Mouse (Mus musculus) erythroid progenitor cell, adult 5-6 weeks (primary cell): ENCODE data around the gene Galnt12. TPM values are rescaled to one million over a fixed set of nuclear protein-coding genes. Genes with fewer than 3 reads are reported as not detected.

Experiments
- ATAC-seq: replicated peaks from 2 replicates; pipeline ENCODE4 v1.8.0; 2016; ENCODE audit warnings: moderate number of reproducible peaks, mild to moderate bottlenecking, moderate TSS enrichment, inconsistent platforms; ENCODE audit not compliant: poor library complexity, low FRiP score, severe bottlenecking
- total RNA-seq, 2 experiments: library from RNA; stranded (forward) in 1 of 2; stranded (reverse) in 1 of 2; fragments of 150-400 nt in 1 of 2; fragments of 186-747, 209-891 nt in 1 of 2; gene quantifications; 2 replicates each; pipeline versions ENCODE4 v1.2.3 to v1.2.4; 2015 to 2017; ENCODE audit warnings: low replicate concordance in 2 of 2

The Galnt12 gene
- total RNA-seq, 2 experiments from 2014 or later: not detected

DNA sequence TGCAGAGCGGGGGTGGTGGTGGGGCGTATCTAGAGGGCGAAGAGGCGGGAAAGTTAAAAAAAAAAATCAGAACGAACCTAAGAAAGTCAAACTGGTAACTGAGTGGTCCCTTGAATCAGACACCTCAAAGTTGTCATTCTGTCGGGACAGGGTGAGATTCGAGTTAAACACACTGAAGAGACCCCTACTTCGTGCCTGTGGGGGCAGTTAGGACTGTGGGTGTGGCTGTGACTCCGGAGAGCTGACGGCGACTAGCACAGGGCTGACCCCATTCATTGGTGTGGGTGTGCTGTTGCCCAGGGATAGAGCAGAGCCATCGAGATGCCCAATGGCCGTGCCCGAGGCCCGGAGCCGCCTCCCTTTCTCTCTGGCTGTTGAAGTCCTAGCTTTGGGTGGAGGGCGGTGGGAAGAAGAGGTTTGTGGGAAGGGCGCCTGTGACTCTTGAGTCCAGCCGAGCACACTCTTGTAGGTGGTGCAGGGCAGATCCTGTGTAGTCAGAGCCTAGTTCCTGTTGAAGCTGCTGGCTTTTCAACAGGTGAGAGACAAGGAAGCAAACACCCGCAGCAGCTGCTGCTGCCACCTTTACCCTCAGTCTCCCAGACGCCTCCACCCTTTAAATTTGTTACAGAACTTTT lies 795 bp downstream of the Galnt12 start:
- ATAC-seq: no peak

DNA sequence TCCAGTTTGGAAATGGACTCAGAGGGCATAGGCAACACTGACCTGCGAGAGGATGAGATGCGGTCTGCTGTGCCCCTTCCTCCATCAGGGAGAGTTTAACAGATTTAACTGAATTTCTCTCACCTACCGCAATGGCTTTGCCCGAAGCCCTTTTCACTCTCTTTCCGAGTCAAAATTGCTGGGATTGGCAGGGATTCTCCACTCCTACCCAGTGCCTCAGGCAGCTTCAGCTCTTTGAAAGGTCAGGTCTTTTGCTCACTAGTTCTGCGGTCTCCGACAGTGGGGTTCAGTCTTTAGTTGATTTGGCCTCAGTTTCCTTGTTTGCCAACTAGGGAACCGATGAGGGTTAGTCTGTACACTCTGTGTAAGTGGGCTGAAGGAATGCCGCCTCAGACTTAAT lies 1.5 kb downstream of the Galnt12 start:
- ATAC-seq: no peak

DNA sequence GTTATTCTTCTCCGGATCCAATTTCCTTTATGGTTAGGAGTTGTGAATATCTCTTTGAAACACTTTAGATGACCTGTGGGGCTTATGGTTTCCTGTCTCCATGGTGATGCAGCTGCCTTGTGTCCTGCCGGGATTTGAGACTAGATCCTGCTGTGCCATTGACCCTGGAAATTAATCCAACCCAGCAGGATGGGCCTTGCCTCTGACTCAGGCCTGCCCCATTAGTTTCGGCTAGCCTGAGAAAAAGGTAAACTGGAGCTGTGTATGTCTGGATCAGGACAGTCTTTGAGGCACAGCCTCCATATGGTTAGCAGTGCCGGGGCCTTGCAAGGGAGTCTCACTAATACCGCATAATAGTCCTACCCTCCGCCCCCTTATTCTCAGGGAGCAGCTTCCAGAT lies 1.9 kb downstream of the Galnt12 start:
- ATAC-seq: no peak

DNA sequence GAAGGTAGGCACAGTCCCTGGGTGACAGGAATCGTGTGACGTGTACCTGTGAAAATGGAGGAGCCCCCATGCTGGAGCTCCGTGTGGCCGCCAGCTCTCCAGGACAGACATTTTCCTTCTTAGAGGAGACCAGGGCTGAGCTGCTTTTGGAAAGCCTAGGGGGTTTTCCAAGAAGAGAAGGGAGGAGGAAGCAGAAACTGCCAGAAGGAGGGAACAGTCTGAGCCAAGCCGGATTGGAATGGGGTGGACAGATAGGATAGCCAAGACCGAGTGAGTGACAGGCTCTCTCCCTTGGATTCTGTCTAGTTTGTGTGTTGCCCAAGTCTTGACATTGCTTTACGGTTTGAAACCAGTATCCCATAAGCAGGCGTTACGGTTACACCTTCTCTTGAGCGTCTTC lies 11.9 kb downstream of the Galnt12 start:
- ATAC-seq: no peak

DNA sequence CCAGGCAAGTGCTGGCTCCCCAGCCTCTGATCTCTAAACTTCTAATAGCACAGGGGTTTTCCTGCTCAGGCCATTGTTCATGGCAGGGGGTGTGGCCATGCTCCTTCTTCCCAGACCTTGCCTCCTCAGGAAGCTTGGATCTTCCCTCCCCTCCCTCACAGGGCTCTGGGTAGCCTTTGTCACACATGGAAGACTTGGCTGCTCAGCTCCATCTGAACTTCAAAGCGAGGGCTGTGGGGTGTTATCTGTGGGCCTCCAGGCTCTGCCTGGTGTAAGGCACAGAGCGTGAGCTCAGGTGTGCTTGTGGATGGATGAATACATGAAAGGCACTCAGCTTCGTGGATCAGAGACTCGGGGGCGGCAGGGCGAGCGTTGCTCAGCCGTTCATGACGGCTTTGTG lies 20.2 kb downstream of the Galnt12 start:
- ATAC-seq: no peak

DNA sequence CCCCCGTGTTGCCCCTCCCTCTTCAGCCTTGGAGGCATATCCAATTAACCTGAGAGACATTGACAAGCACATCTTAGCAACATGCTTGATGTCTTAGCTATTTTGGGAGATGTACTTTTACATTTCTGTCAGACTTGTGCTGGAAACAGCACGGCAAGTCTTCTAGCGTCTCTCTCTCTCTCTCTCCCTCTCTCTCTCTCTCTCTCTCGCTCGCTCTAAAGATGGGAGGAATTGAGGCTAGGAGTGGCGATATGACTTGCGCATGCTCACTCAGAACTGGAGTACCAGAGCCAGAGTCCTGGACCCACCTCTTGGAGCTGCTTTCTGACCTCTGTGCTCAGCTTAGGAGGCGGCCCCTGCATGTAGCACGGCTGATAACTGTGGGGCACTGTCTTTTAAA lies 20.9 kb downstream of the Galnt12 start:
- ATAC-seq: no peak

DNA sequence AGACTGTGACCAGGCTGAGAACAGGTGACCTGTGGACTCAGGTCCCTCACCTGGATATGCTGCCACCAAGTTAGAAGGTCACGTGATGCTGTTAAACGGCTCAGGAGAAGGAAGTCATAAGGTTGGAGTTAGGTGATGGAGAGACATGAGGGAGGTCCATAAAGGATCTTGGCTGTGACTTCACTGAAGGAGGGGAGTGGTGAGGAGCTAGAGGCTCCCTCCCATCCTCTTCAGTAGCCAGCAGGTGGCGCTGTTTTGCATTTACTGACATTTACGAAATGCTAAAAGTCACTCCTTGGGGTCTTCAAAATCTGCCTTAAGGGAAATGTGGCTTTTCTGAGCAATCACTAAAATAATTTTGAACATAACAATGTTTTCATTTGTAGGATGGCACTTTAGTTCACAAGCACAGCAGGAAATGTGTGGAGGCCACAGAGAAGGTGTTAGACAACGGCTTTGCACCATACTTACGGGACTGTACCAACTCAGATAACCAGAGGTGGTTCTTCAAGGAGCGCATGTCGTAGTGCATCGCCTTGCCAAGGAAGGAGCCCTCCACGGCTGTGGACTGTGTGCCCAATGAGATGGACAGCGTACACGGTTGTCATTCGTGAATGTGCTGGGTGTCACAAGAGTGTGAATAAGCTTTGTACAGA lies 30.5 kb downstream of the Galnt12 start:
- no peak for ATAC-seq

DNA sequence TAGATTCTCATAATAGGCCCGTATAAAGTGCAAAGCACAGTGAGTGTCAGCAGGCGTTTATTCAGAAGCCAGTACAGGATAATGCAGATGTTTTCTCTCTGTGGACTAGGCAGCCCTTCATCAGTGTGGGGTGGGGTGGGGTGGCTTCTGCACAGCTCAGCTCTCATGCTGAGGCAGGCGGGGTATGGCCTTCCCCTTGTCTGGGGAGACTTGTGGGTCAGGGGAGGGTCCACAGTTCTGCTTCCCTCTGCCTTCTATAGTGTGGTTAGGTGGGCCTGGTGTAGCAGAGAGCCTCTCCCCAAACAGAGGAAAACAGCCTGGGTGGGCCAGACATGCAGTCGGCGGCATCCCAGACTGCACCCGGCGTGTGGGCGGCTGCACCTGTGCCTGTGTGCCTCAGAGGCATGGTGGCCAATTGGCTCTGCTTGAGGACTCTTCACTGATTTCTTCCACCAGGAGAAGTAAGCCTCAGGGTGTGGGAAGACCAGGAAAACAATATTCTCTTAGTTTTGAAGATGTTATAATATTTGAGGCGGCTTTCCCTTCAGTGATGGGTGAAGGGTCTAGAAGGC lies 32.5 kb downstream of the Galnt12 start:
- no peak for ATAC-seq

DNA sequence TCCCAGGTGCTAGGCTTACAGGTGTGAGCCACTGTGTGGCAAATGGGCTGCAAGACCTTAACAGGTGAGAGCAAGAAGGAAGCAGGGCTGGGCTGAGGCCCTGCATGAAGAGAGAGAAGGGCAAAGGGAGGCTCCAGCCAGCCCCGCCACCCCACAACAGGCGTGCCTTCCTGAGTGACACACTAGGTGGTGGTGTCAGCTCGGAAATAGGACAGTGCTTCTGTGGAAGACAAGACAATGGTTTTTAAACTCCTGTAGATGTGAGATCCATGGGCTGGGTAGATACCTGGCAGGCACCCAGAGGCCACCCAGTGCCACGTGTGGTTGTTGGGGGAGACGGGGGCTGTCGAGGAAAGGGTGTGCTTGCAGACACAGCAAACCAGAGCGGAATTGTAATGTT lies 36.8 kb downstream of the Galnt12 start:
- no peak for ATAC-seq

DNA sequence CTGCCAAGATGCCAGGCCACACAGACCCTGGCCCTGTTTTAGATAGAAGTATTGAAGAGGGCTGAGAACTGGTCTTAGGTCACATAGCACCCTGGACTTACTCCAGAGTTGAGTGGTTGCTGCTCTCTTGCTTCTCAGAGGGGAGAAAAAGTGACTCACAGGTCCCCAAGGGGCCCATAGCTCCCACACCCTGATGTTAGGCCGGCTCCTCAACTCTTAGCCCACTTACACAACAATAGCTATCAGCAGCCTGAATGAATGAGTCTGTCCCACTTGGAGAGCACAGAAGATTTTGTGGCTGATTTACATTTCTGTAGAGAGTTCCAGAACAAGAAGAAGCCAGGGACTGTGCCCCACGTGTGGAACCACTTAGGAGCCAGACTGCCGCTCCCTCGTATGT lies 37.9 kb downstream of the Galnt12 start:
- no peak for ATAC-seq

DNA sequence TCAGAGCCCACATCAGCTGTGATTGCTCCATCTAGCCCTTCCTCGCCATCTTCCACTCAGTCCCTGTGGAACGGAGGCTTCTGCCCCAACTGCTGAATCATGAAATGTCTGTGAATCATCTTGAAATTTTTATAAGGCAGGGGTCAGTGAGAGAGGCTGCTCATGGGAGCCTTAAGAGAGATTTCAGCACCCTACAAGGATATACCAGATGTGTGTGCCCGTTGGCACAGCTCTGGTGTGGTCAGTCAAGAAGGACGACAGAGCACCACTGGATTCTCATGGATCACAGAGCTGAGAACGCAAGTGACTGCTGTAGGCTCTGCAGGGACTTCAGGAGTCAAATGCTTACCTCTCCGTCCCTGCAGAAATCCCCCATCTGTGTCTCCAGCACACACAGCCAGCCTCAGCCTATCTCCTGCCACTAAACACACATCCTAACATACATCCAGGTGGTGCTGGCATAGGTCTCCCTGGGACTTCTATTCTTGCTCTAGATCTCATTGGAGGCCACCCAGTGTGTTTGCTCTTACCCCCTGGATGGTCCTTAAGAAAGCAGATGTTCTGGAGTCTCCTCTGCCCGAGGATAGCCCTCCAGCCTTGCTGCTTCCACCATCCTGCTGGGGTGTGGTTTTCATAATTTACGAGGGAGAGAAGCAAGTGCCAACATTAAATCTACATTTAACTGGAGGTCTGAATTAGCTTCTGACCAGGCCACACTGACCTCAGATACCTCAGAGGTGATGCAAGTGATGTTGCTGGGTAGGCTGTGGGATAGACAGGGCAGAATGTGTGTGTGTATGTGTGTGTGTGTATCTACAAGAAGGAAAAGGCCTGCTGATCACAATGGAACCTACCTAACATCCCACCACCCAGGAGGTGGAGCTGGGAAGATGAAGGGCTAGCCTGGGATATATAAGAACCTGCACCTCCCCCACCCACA lies 38.7 kb downstream of the Galnt12 start:
- ATAC-seq: no peak

DNA sequence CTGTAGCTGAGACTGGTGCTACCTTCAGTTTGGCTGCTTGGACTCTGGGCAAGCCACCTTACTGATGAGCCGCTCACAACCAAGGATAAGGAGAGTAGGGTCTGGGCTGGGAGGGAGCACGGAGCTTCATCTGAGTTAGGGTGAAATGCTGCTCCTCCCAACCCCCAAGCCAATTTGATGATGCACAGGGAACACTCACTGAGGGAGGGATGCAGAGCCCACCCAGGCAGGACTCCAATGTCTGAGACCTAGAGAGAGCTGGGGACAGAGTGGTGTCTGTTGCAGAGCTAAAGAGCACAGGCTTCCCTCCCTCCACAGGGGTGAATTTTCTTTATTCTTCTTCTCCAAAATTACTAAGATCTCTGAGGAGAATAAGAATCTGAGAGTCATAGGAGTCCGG lies 40.2 kb downstream of the Galnt12 start:
- ATAC-seq: no peak

DNA sequence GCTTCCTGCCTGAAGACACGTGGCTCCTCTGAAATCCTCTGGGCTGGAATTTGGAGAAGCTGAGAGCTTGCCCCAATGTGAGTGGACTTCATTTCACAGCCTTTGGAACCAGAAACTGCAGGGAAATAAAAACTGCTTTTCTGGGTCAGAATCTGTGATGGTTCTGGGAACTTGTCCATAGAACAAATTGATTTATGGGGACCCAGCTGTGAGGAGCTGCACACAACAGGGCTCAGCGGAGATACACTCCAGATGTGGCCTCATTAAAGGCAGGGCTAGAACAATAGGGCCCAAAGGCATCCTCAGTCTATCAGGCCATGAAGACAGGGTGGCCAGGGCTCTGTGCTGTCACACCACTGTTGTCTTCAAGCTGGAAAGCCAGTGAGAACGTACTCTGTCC lies 40.7 kb downstream of the Galnt12 start:
- no peak for ATAC-seq

DNA sequence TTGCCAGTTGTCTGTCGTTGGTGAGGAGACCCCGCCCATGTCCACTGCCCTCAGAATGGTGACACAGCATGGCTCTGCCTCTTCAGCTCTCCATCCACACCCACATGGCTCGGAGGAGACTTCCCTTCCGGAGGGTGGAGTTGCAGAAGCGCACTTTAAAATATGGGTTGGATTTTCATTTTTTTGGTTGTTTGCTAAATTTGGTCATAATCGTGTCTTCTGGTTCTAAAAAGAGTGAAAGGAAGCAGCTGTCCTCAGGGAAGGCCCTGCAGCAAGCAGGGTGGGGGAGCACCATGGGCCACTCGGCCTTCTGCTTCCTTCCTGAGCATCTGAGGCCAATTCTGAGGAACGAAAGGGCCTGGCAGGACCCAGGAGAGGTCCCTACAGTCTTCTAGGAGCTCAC lies 45.0 kb downstream of the Galnt12 start:
- no peak for ATAC-seq

DNA sequence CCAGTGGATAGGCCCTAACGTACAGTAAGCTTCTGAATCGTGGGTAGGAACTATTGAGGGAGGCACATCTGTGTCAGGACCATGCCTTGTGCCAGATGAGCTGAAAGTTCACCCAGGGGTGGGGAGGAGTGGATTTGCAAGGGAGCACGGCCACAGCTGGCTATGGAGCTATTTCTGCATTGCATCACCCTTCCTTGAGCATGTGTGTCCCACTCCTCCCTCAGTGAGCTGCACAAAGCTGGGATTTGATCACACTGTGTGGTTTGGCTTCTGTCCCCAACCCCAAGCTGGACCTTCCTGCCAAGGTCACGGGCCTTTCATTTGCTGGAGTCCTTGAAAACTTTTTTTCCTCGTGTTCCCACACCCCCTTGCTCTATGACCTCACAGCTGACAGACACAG lies 45.8 kb downstream of the Galnt12 start:
- no peak for ATAC-seq

DNA sequence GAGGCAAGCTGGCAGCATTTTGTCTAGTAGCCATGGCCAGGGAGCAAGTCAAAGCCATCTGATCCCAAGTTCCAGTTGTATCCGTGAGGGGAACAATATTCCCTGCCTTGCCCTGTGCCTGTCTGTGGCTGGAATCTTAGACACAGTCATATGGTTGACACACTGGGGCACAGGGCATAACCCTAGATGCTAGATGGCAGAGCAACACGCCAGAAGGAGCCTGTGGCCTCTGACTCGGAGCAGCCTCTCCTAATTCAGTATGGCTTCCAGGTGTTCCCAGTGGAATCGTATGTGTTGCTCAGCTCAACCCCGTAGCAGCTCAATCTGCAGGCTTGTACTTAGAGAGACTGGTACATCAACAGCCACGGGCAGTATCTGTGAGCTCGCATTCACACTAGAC lies 46.7 kb downstream of the Galnt12 start:
- no peak for ATAC-seq

DNA sequence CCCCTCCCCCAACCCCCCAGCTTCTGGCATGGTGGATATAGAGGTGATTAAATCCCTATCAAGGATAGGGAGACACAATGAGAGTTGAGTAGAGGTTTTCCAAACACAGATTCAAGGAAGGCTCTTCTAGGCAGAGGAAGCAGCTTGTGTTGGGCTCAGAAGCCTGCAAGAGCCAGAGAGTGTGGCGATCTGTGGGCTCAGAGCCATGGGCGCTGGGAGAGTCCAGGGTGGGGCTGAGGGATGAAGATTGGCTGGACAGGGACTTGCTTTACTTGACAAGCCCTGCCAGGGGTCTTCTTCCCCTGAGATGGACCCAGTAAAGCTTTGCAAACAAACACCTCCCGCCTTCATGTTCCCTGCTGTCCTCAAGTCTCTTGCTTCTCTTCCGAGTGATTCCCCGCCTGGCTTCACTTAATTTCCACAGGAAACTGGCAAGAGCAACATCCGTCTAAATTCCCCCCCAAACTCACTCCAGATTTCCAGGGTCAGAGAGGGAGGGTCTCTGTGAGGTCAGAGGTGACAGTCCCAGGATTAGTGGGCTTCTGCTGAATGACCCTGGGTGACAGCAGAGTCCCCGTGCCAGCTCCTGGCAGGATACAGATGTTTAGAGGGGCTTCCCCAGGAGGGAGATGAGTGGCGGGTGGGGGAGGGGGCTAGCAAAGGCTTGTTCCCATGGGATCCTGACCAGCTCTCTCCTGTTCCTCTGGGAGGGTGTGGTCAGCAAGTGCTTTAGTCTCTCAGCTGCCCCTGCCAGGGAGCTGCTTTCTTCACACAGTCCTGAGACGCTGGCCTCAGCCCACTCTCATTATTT lies 47.5 kb downstream of the Galnt12 start:
- no peak for ATAC-seq

DNA sequence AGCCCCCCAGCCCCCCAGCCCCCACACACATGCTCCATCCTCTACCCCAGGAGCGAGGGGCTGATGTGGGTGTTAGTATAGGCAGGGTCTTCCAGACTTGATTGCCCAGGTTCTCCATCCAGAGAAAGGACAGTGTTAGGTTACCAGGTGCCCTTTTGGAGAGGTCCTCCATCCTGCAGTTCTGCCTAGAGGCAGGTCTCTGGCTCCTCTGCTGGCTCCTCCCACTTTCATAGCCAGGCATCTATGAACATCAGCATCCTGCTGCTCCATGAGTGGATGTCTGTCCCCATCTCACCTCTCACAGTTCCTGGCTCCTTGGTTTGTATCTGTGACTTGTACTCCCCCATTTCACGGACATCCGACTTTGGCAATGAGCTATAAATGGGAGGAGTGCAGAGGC lies 48.6 kb downstream of the Galnt12 start:
- no peak for ATAC-seq

DNA sequence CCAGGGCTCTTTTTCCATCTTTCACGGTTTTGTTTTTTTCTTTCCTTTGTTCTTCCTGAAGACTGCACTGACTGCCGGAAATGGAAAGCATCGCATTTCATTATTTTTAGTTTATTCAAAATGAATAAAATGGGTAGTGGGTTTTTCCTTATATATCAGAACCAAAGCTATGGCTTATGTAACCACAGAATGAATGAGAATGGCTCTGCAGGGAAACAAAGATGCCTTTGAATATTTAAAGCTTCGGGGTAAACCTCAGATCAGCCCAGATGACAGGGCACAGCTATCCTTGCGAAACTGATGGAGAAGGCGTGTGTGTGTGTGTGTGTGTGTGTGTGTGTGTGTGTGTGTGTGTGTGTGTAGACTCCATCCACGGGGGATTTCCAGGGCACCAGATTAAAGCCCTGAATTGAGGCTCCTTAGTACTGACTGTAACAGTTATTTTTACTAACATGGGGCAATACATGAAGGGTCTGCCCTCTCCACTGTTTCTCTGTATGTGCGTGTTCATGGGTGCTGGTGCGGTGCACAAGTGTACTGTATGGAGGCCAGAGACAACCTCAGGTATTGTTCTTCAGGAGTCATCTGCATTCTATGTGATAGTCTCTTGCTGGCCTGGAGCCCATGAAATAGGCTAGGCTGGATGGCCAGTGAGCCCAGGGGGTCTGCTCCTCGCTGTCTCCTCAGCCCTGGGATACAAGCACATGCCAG lies 49.9 kb downstream of the Galnt12 start:
- ATAC-seq: no peak
